Mouse (Mus musculus): ENCODE measurements around the gene Elovl7. TPM values are rescaled to one million over a fixed set of nuclear protein-coding genes. Genes with fewer than 3 reads are reported as not detected.

Gene Elovl7
- polyA plus RNA-seq, 1 experiment from 2014 or later = 24.6 TPM

DNA sequence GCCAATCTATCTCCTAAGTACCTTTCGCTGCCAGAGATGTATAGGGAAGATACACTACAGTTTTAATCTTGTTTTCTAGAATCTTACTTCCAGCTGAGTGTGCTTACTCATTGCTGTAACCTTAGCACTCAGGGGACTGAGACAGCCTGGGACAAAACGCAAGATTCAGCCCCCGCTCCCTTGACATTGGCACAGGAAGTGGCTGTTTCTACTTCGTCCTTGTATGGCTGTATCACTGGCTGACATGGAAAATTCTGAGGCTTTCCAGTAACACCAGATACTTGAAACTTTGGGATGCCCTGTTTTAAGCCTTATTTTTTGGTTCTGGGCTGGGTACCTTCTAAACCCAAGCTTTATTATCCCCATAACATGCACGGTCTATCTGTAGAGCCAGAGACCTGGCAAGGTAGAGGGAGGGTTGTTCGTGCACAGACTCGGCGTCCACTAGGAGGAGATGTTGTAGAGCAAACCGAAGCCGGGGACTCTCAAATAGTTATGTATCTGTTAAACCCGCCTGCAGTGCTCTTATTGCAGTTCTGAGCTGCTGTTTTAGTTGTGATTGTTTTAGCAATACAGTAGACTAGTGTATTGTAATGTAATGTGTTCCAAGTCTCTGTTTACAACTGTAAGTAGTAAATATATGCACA lies 23.0 kb upstream of the Elovl7 start:
- no peaks in the 10 kb centered on the region for H3K27me3 ChIP-seq (ENCODE audit: control insufficient read depth, insufficient read depth, low read length)
- H3K9ac ChIP-seq (replicated peaks; ENCODE audit: low read depth, low read length) = no peak overlapping the region
- ATAC-seq (ENCODE audit: insufficient number of reproducible peaks, insufficient read depth, low FRiP score, low read depth) = 0 out of 2 replicates have a peak, but pooled peaks have one; percentile 49
- H3K9me3 ChIP-seq (ENCODE audit: control insufficient read depth, low read depth, low read length) = no peaks in the 10 kb centered on the region
- H3K4me2 ChIP-seq (replicated peaks; ENCODE audit: low read depth, low read length) = no peak overlapping the region
- H3K4me3 ChIP-seq (ENCODE audit: low read depth, low read length) = no peak overlapping the region
- 54% methylated on average over 11 of the region's 11 CpGs for WGBS
- no peak overlapping the region for H3K27ac ChIP-seq (ENCODE audit: low read length)
- H3K36me3 ChIP-seq (ENCODE audit: control insufficient read depth, insufficient read depth, low read length) = peaks cover 6% of the 10 kb centered on the region
- no peaks in the 10 kb centered on the region for H3K4me1 ChIP-seq (ENCODE audit: control insufficient read depth, insufficient read depth, low read length)

DNA sequence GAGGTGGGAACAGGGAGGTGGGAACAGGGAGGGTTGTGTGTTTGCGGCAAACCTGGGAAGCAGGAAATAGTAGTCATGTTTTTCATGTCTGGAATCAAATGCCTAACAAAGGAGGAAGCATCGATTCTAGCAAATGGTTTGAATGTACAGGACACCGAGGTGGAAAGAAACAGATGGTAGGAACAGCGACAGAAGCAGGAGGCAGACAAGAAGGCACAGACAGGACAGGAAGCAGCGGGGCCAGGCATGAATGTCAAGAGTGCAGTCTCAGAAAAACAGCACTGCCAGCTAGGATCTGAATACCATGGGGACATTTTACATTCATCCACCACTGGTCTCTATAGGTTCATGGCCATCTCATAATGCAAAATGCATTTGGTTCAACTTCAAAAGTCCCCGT lies 18.7 kb upstream of the Elovl7 start:
- no peak overlapping the region for H3K27ac ChIP-seq (ENCODE audit: low read length)
- no peak for ATAC-seq (ENCODE audit: insufficient number of reproducible peaks, insufficient read depth, low FRiP score, low read depth)

DNA sequence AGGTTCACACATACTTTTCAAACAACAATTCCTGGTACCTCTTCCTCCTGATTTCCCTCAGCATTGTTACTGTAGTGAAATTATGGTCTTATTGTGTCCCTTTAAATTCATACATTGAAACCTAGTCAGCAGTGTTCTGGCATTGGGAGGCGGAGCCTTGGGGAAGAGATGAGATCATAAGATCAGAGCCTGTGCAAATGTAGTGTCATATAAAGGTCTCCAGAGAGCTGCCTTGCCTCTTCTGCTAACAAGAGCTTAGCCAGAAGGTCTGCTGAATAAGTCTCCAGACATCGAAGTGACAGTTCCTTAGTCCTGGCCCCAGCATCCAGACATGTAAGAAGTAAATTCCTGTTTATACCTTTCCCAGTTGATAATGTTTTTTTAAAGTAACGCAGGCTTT lies 9.3 kb upstream of the Elovl7 start:
- H3K4me1 ChIP-seq (ENCODE audit: control insufficient read depth, insufficient read depth, low read length) = no peaks in the 10 kb centered on the region
- H3K9ac ChIP-seq (replicated peaks; ENCODE audit: low read depth, low read length) = no peak overlapping the region
- no peaks in the 10 kb centered on the region for H3K36me3 ChIP-seq (ENCODE audit: control insufficient read depth, insufficient read depth, low read length)
- WGBS = 75% methylated on average over 3 of the region's 3 CpGs
- no peak overlapping the region for H3K4me3 ChIP-seq (ENCODE audit: low read depth, low read length)
- H3K4me2 ChIP-seq (replicated peaks; ENCODE audit: low read depth, low read length) = no peak overlapping the region
- no peaks in the 10 kb centered on the region for H3K9me3 ChIP-seq (ENCODE audit: control insufficient read depth, low read depth, low read length)
- H3K27ac ChIP-seq (ENCODE audit: low read length) = no peak overlapping the region
- no peak for ATAC-seq (ENCODE audit: insufficient number of reproducible peaks, insufficient read depth, low FRiP score, low read depth)
- no peaks in the 10 kb centered on the region for H3K27me3 ChIP-seq (ENCODE audit: control insufficient read depth, insufficient read depth, low read length)

More for the DNA sequence above, 18.7 kb upstream of the Elovl7 start:
- Histone ChIP-seq H3K4me3 (ENCODE audit: low read depth, low read length) (no peak overlapping the region), H3K4me1 (ENCODE audit: control insufficient read depth, insufficient read depth, low read length) (no peaks in the 10 kb centered on the region), H3K4me2 (replicated peaks; ENCODE audit: low read depth, low read length) (no peak overlapping the region), H3K9me3 (ENCODE audit: control insufficient read depth, low read depth, low read length) (no peaks in the 10 kb centered on the region), H3K27me3 (ENCODE audit: control insufficient read depth, insufficient read depth, low read length) (no peaks in the 10 kb centered on the region), H3K36me3 (ENCODE audit: control insufficient read depth, insufficient read depth, low read length) (peaks cover 6% of the 10 kb centered on the region; the same call in 1 of the 2 replicates), H3K9ac (replicated peaks; ENCODE audit: low read depth, low read length) (no peak overlapping the region)
- 84% methylated on average over 6 of the region's 6 CpGs for WGBS

DNA sequence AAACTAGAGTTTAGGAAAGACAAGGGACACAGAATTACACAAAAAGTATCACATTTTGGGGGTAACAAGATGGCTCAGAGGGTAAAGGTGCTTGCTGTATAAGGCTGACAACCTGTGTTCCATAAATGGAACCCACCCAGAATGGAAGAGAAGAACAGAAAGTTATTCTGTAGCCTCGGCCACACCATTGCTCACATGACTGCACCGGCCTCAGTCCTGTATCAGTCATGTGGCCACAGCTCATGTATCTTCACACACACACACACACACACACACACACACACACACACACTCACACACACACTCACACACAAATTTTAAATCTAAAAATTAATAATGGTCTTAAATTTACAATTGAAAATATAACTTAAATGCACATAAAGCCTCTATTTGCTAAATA lies 6.8 kb upstream of the Elovl7 start:
- WGBS = 86% methylated on average over 2 of the region's 2 CpGs
- Histone ChIP-seq H3K36me3 (ENCODE audit: control insufficient read depth, insufficient read depth, low read length) (no peaks in the 10 kb centered on the region), H3K27ac (ENCODE audit: low read length) (no peak overlapping the region), H3K4me2 (replicated peaks; ENCODE audit: low read depth, low read length) (no peak overlapping the region), H3K9me3 (ENCODE audit: control insufficient read depth, low read depth, low read length) (no peaks in the 10 kb centered on the region), H3K9ac (replicated peaks; ENCODE audit: low read depth, low read length) (no peak overlapping the region), H3K4me3 (ENCODE audit: low read depth, low read length) (no peak overlapping the region), H3K27me3 (ENCODE audit: control insufficient read depth, insufficient read depth, low read length) (no peaks in the 10 kb centered on the region), H3K4me1 (ENCODE audit: control insufficient read depth, insufficient read depth, low read length) (no peaks in the 10 kb centered on the region)
- ATAC-seq (ENCODE audit: insufficient number of reproducible peaks, insufficient read depth, low FRiP score, low read depth) = no peak

DNA sequence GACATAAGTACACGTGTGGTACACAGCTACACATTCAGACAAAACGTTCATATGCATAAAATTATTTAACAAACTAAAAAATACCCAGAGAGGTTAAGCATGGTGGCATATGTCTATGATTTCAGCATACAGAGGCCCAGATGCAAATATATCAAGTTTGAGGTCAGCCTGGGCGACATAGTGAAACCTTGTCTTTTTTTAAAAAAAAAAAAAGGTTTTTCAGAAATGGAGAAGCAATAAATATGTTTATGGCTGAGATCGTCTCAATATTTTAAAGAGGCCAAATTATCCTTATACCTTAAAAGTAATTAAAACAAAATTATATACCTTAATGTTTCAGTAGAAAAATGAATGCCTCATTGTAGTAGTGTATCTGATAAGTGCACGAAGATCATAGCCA lies 6.1 kb upstream of the Elovl7 start:
- Histone ChIP-seq H3K9me3 (ENCODE audit: control insufficient read depth, low read depth, low read length) (no peaks in the 10 kb centered on the region), H3K4me2 (replicated peaks; ENCODE audit: low read depth, low read length) (no peak overlapping the region), H3K4me3 (ENCODE audit: low read depth, low read length) (no peak overlapping the region), H3K36me3 (ENCODE audit: control insufficient read depth, insufficient read depth, low read length) (no peaks in the 10 kb centered on the region), H3K4me1 (ENCODE audit: control insufficient read depth, insufficient read depth, low read length) (no peaks in the 10 kb centered on the region), H3K27me3 (ENCODE audit: control insufficient read depth, insufficient read depth, low read length) (no peaks in the 10 kb centered on the region), H3K27ac (ENCODE audit: low read length) (no peak overlapping the region), H3K9ac (replicated peaks; ENCODE audit: low read depth, low read length) (no peak overlapping the region)
- ATAC-seq (ENCODE audit: insufficient number of reproducible peaks, insufficient read depth, low FRiP score, low read depth) = no peak
- 70% methylated on average over 5 of the region's 5 CpGs for WGBS

DNA sequence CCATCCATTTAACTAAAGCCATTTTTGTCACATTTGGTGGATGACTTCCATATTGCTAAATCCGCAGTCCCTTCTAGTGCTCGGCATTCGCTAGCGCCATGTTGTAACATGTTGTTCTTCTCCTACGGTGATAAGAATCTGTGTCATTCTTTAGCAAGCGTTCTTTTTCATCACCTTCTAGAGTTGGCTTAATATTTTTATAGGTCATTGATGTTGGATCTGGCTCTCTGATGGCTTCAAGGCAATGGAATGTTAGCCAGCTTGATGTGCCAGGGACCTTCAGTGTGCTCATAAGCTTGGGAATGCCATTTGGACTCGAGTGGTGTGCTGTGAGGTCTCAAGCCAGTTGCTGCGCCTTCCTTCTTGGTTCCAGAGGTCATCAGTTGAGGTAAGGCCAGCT lies 3.2 kb upstream of the Elovl7 start:
- H3K4me2 ChIP-seq (replicated peaks; ENCODE audit: low read depth, low read length) = no peak overlapping the region
- no peaks in the 10 kb centered on the region for H3K4me1 ChIP-seq (ENCODE audit: control insufficient read depth, insufficient read depth, low read length)
- no peak overlapping the region for H3K9ac ChIP-seq (replicated peaks; ENCODE audit: low read depth, low read length)
- H3K9me3 ChIP-seq (ENCODE audit: control insufficient read depth, low read depth, low read length) = no peaks in the 10 kb centered on the region
- H3K36me3 ChIP-seq (ENCODE audit: control insufficient read depth, insufficient read depth, low read length) = no peaks in the 10 kb centered on the region
- 89% methylated on average over 8 of the region's 8 CpGs for WGBS
- H3K4me3 ChIP-seq (ENCODE audit: low read depth, low read length) = no peak overlapping the region
- no peak for ATAC-seq (ENCODE audit: insufficient number of reproducible peaks, insufficient read depth, low FRiP score, low read depth)
- H3K27ac ChIP-seq (ENCODE audit: low read length) = no peak overlapping the region
- no peaks in the 10 kb centered on the region; the same call in 1 of the 2 replicates for H3K27me3 ChIP-seq (ENCODE audit: control insufficient read depth, insufficient read depth, low read length)

DNA sequence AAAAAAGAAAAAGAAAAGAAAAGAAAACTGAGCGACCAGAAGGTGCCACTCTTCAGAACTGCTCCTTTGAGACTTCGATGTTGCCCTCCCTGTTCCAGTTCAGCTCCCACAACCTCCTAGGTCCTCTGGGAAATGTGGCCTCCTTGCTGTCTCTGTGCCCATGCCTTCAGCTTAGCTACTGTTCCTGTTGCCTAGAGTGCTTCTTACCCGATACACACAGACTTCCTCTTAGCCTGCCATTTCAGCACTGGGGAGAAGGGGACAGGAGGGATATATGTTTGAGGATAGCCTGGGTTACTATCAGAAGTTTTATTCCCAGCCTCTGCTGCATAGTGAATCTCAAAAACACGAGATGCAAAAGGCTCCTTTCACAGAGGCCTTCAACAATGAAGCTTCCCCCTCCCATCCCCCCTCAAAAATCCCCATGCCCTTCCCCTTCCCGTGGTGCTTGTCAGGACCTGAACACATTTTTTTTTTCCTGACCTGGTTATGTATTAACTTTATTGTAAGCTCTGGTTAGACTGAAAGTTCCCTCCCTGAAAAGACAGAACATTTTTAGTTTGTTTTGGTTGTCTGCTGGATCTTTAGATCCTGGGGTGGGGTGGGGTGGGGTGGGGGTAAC lies 1.7 kb upstream of the Elovl7 start:
- H3K27ac ChIP-seq (ENCODE audit: low read length) = no peak overlapping the region; the same call in 1 of the 2 replicates
- 56% methylated on average over 5 of the region's 5 CpGs for WGBS
- no peak for ATAC-seq (ENCODE audit: insufficient number of reproducible peaks, insufficient read depth, low FRiP score, low read depth)

DNA sequence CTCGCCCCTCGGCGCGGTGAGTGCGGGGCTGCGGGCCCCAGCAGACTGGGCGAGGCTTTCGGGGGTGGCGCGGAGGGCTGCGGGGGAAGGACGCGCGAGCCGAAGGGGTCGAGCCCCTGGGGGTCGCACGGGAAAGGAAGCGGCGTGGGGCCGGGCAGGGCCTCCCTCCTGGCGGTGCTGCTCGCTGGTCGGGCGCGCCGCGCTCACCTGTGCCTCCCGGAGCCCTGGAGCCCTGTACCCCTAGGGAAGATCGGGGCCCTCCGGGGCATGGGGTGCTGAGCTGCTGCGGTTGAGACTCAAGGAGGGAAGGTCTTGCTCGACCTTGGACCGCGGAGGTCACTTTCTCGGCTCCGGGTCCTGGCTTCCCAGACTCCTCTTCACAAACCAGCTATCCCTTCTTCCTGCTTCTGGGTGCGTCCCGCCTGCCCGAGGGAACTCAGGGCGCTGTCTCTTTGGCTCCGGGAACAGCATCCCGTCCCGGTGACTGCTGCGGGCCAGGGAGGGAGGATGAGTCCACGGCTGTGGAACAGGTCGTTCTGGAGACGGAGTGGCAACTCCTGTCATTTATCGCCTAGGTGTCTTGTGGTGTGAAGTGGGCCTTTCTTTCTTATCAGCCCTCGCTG lies 392 bp downstream of the Elovl7 start:
- peak; percentile 53 for ATAC-seq (ENCODE audit: insufficient number of reproducible peaks, insufficient read depth, low FRiP score, low read depth)
- Histone ChIP-seq H3K9me3 (ENCODE audit: control insufficient read depth, low read depth, low read length) (no peaks in the 10 kb centered on the region), H3K9ac (replicated peaks; ENCODE audit: low read depth, low read length) (peak overlapping the region; percentile 69), H3K4me1 (ENCODE audit: control insufficient read depth, insufficient read depth, low read length) (0 out of 2 replicates have a peak, but pooled peaks cover 2% of the 10 kb centered on the region), H3K27ac (ENCODE audit: low read length) (peak overlapping the region; percentile 44; the same call in 1 of the 2 replicates), H3K27me3 (ENCODE audit: control insufficient read depth, insufficient read depth, low read length) (peaks cover 2% of the 10 kb centered on the region; the same call in 1 of the 2 replicates), H3K36me3 (ENCODE audit: control insufficient read depth, insufficient read depth, low read length) (no peaks in the 10 kb centered on the region), H3K4me3 (ENCODE audit: low read depth, low read length) (peak overlapping the region; percentile 65), H3K4me2 (replicated peaks; ENCODE audit: low read depth, low read length) (peak overlapping the region; percentile 98)
- under 1% methylated on average over 38 of the region's 50 CpGs for WGBS

More for the DNA sequence above, 1.7 kb upstream of the Elovl7 start:
- no peak overlapping the region for H3K4me3 ChIP-seq (ENCODE audit: low read depth, low read length)
- H3K9me3 ChIP-seq (ENCODE audit: control insufficient read depth, low read depth, low read length) = no peaks in the 10 kb centered on the region
- peaks cover 2% of the 10 kb centered on the region; the same call in 1 of the 2 replicates for H3K27me3 ChIP-seq (ENCODE audit: control insufficient read depth, insufficient read depth, low read length)
- H3K4me2 ChIP-seq (replicated peaks; ENCODE audit: low read depth, low read length) = no peak overlapping the region
- H3K9ac ChIP-seq (replicated peaks; ENCODE audit: low read depth, low read length) = no peak overlapping the region
- no peaks in the 10 kb centered on the region for H3K4me1 ChIP-seq (ENCODE audit: control insufficient read depth, insufficient read depth, low read length)
- H3K36me3 ChIP-seq (ENCODE audit: control insufficient read depth, insufficient read depth, low read length) = no peaks in the 10 kb centered on the region

Measured in stomach, embryonic 14.5 days (tissue).